Mouse (Mus musculus) megakaryocyte-erythroid progenitor cell, adult 5-6 weeks (primary cell): ENCODE data around the gene 2310022B05Rik. TPM values are rescaled to one million over a fixed set of nuclear protein-coding genes. Genes with fewer than 3 reads are reported as not detected.
A peak's percentile ranks its signal among the peaks of the same experiment; 100 is the strongest.

Experiments
- ATAC-seq: replicated peaks from 2 replicates; pipeline ENCODE4 v1.8.0; 2016; ENCODE audit warnings: mild to moderate bottlenecking, inconsistent platforms; ENCODE audit not compliant: severe bottlenecking, poor library complexity, low FRiP score, low TSS enrichment
- total RNA-seq, 2 experiments: library from RNA; stranded (forward) in 1 of 2; stranded (reverse) in 1 of 2; fragments of 200-1000, 215-1000 nt in 1 of 2; fragments of >200 nt in 1 of 2; fragmentation: Nextera tagmentation in 1 of 2; gene quantifications; 2 replicates each; pipeline ENCODE4 v1.2.3; 2014 to 2017

2310022B05Rik gene
- total RNA-seq (2014; fragmentation: Nextera tagmentation) (33.5 and 34.7 TPM in 2 replicates), total RNA-seq (2017) (3.7 and 4.4 TPM in 2 replicates)

- peak; percentile 86 for ATAC-seq
Measured at GRCm38 (mm10) chr8:124663112-124663873, at the start of gene 2310022B05Rik. Gene 2310022B05Rik (minus strand): TSS chr8:124663369.

GRCm38 (mm10) chr8:124705823-124706222, 42.7 kb upstream of the 2310022B05Rik start:
- no peak for ATAC-seq

- ATAC-seq = no peak
Measured at GRCm38 (mm10) chr8:124704376-124704775, 41.2 kb upstream of the 2310022B05Rik start.

- no peak for ATAC-seq
Measured at GRCm38 (mm10) chr8:124703526-124703925, 40.4 kb upstream of the 2310022B05Rik start.

GRCm38 (mm10) chr8:124702183-124702582, 39.0 kb upstream of the 2310022B05Rik start:
- ATAC-seq = no peak

GRCm38 (mm10) chr8:124701023-124701422, 37.9 kb upstream of the 2310022B05Rik start:
- ATAC-seq = no peak

GRCm38 (mm10) chr8:124700271-124700670, 37.1 kb upstream of the 2310022B05Rik start:
- ATAC-seq = no peak

GRCm38 (mm10) chr8:124695424-124696100, 32.4 kb upstream of the 2310022B05Rik start:
- no peak for ATAC-seq

- ATAC-seq = no peak
Measured at GRCm38 (mm10) chr8:124691706-124692105, 28.5 kb upstream of the 2310022B05Rik start.

- ATAC-seq = no peak
Measured at GRCm38 (mm10) chr8:124688899-124689298, 25.7 kb upstream of the 2310022B05Rik start.

GRCm38 (mm10) chr8:124682218-124682617, 19.0 kb upstream of the 2310022B05Rik start:
- ATAC-seq = no peak

- ATAC-seq = no peak
Measured at GRCm38 (mm10) chr8:124681792-124682157, 18.6 kb upstream of the 2310022B05Rik start.

- ATAC-seq = no peak
Measured at GRCm38 (mm10) chr8:124681077-124681791, 18.1 kb upstream of the 2310022B05Rik start.

GRCm38 (mm10) chr8:124678246-124678645, 15.1 kb upstream of the 2310022B05Rik start:
- ATAC-seq = no peak

GRCm38 (mm10) chr8:124677486-124677885, 14.3 kb upstream of the 2310022B05Rik start:
- peak; percentile 79 for ATAC-seq

GRCm38 (mm10) chr8:124677078-124677477, 13.9 kb upstream of the 2310022B05Rik start:
- ATAC-seq = no peak

- no peak for ATAC-seq
Measured at GRCm38 (mm10) chr8:124676661-124677060, 13.5 kb upstream of the 2310022B05Rik start.

GRCm38 (mm10) chr8:124672345-124672744, 9.2 kb upstream of the 2310022B05Rik start:
- ATAC-seq = no peak

- no peak for ATAC-seq
Measured at GRCm38 (mm10) chr8:124668798-124669197, 5.6 kb upstream of the 2310022B05Rik start.

GRCm38 (mm10) chr8:124664414-124664813, 1.2 kb upstream of the 2310022B05Rik start:
- ATAC-seq = no peak
